8 mouse cellular contexts compared by ENCODE assay signal in genomic region chr9:107297658-107298057, GRCm38 (mm10). TPM values are rescaled to one million over a fixed set of nuclear protein-coding genes. Genes with fewer than 3 reads are reported as not detected.
DNase-seq lines count a peak whose midpoint lies in the region; ATAC-seq and TF ChIP-seq lines count a peak whose summit lies in the region.

No protein-coding gene starts in this region.

- H3K4me3 ChIP-seq in lung, embryonic 16.5 days (ENCODE audit: low read length), result peak overlapping the region; percentile 80
- H3K4me3 ChIP-seq in forebrain, embryonic 13.5 days, result peak overlapping the region; percentile 64
- peak overlapping the region; percentile 69 for H3K4me3 ChIP-seq in limb, embryonic 14.5 days (replicated peaks; ENCODE audit: low read length)
- H3K4me3 ChIP-seq in small intestine, adult 2 months (ENCODE audit: low read depth, low read length), result peak overlapping the region; percentile 72

- 66% methylated on average over 4 of the region's 4 CpGs for WGBS in lung, embryonic 16.5 days
- 88% methylated on average over 4 of the region's 4 CpGs for WGBS in forebrain, embryonic 13.5 days
- 81% methylated on average over 4 of the region's 4 CpGs for WGBS in limb, embryonic 14.5 days
- 39% methylated on average over 4 of the region's 4 CpGs for WGBS in small intestine, adult 2 months

- peak overlapping the region; percentile 91 for H3K4me2 ChIP-seq in lung, embryonic 16.5 days (ENCODE audit: low read depth, low read length)
- H3K4me2 ChIP-seq in forebrain, embryonic 13.5 days, result peak overlapping the region; percentile 81
- H3K4me2 ChIP-seq in limb, embryonic 14.5 days (replicated peaks; ENCODE audit: low read depth, low read length, severe bottlenecking), result peak overlapping the region; percentile 92

- peak overlapping the region; percentile 91 for H3K9ac ChIP-seq in lung, embryonic 16.5 days (ENCODE audit: low read length)
- H3K9ac ChIP-seq in forebrain, embryonic 13.5 days, result peak overlapping the region; percentile 76; the same call in 1 of the 2 replicates
- no peak overlapping the region for H3K9ac ChIP-seq in limb, embryonic 14.5 days (ENCODE audit: low read depth, low read length, severe bottlenecking)

- no peak for DNase-seq in lung, postnatal 14 days
- no peak for DNase-seq in limb, embryonic 14.5 days (ENCODE audit: low spot score)
- DNase-seq in adrenal gland, postnatal 4 days (ENCODE audit: low spot score in 2 of 2), result no peak
- DNase-seq in adipocyte (ENCODE audit: low spot score), result no peak
- no peak for DNase-seq in right cerebral cortex, postnatal 4 days

- H3K27ac ChIP-seq in lung, embryonic 16.5 days (ENCODE audit: low read length), result peak overlapping the region; percentile 92
- no peak overlapping the region for H3K27ac ChIP-seq in forebrain, embryonic 13.5 days
- no peak overlapping the region for H3K27ac ChIP-seq in limb, embryonic 14.5 days (replicated peaks; ENCODE audit: low read depth, low read length)
- H3K27ac ChIP-seq in small intestine, adult 2 months (ENCODE audit: insufficient read depth, low read depth, low read length), result peak overlapping the region; percentile 78

- no peaks in the 10 kb centered on the region for H3K9me3 ChIP-seq in lung, embryonic 16.5 days (ENCODE audit: control insufficient read depth, low read length)
- no peaks in the 10 kb centered on the region for H3K9me3 ChIP-seq in forebrain, embryonic 13.5 days (replicated peaks)
- H3K9me3 ChIP-seq in limb, embryonic 14.5 days (ENCODE audit: control insufficient read depth, low read length), result no peaks in the 10 kb centered on the region

- no peak for ATAC-seq in lung, embryonic 16.5 days (ENCODE audit: low read depth)
- ATAC-seq in forebrain, embryonic 13.5 days, result no peak
- ATAC-seq in limb, embryonic 14.5 days (ENCODE audit: low FRiP score, low read depth), result no peak

- TF ChIP-seq POLR2A in limb, embryonic 14.5 days (IDR thresholded peaks at IDR 0.05; ENCODE audit: borderline replicate concordance, extremely low read depth, insufficient read depth, insufficient read length), result no peak
- no peak for TF ChIP-seq POLR2A in small intestine, adult 2 months (IDR thresholded peaks at IDR 0.05; ENCODE audit: low read depth, low read length)

- peaks cover 14% of the 10 kb centered on the region for H3K36me3 ChIP-seq in lung, embryonic 16.5 days (ENCODE audit: control insufficient read depth, insufficient read depth, low read length)
- peaks cover 22% of the 10 kb centered on the region for H3K36me3 ChIP-seq in forebrain, embryonic 13.5 days (ENCODE audit: poor library complexity, severe bottlenecking)
- peaks cover 22% of the 10 kb centered on the region for H3K36me3 ChIP-seq in limb, embryonic 14.5 days (ENCODE audit: control insufficient read depth, insufficient read depth, low read length)
- peaks cover 24% of the 10 kb centered on the region for H3K36me3 ChIP-seq in small intestine, adult 2 months (ENCODE audit: control insufficient read depth, insufficient read depth, low read length)

- no peak for TF ChIP-seq CTCF in small intestine, adult 2 months (IDR thresholded peaks at IDR 0.05; ENCODE audit: extremely low read depth, insufficient read length, insufficient replicate concordance, low read depth, low read length)

- peaks cover 21% of the 10 kb centered on the region for H3K4me1 ChIP-seq in lung, embryonic 16.5 days (replicated peaks; ENCODE audit: control insufficient read depth, insufficient read depth, low read length)
- H3K4me1 ChIP-seq in forebrain, embryonic 13.5 days, result peaks cover 17% of the 10 kb centered on the region
- peaks cover 12% of the 10 kb centered on the region for H3K4me1 ChIP-seq in limb, embryonic 14.5 days (ENCODE audit: control insufficient read depth, insufficient read depth, low read length)
- peaks cover 18% of the 10 kb centered on the region; the same call in 1 of the 2 replicates for H3K4me1 ChIP-seq in small intestine, adult 2 months (ENCODE audit: control insufficient read depth, insufficient read depth, insufficient read length, low read length)

- H3K27me3 ChIP-seq in lung, embryonic 16.5 days (ENCODE audit: control insufficient read depth, insufficient read depth, low read depth, low read length), result no peaks in the 10 kb centered on the region
- H3K27me3 ChIP-seq in forebrain, embryonic 13.5 days, result peaks cover 19% of the 10 kb centered on the region
- no peaks in the 10 kb centered on the region for H3K27me3 ChIP-seq in limb, embryonic 14.5 days (ENCODE audit: control insufficient read depth, insufficient read depth, low read length)
- no peaks in the 10 kb centered on the region for H3K27me3 ChIP-seq in small intestine, adult 2 months (ENCODE audit: control insufficient read depth, insufficient read depth, low read length)

RNA-seq across cellular contexts. Expression of gene Cish, which starts 1.8 kb away (rescaled TPM):
- 19.3 and 20.5 TPM in 2 replicates for polyA plus RNA-seq in lung, embryonic 16.5 days (2015; fragmentation: Nextera tagmentation; extraction: Ambion mirVana)
- polyA plus RNA-seq in forebrain, embryonic 13.5 days (2015; fragmentation: Nextera tagmentation; extraction: Ambion mirVana), result 6.2 and 7.3 TPM in 2 replicates
- polyA plus RNA-seq in limb, embryonic 14.5 days (2012; rRNA removed), result 8.4 and 12.1 TPM in 2 replicates
- polyA plus RNA-seq in limb, embryonic 14.5 days (2014; fragmentation: Nextera tagmentation; extraction: Ambion mirVana), result 5.1 and 5.6 TPM in 2 replicates
- 19.1 and 33.6 TPM in 2 replicates for polyA plus RNA-seq in small intestine, adult 2 months (2012; rRNA removed)
- total RNA-seq in adrenal gland, postnatal 4 days (2021), result 10 to 100 TPM; 17.8 to 22.5 TPM

RNA-seq across cellular contexts. Expression of gene Mapkapk3, which starts 8.0 kb away (rescaled TPM):
- polyA plus RNA-seq in lung, embryonic 16.5 days (2015; fragmentation: Nextera tagmentation; extraction: Ambion mirVana), result 17.8 and 20.6 TPM in 2 replicates
- 2.0 and 2.4 TPM in 2 replicates for polyA plus RNA-seq in forebrain, embryonic 13.5 days (2015; fragmentation: Nextera tagmentation; extraction: Ambion mirVana)
- 8.3 and 9.7 TPM in 2 replicates for polyA plus RNA-seq in limb, embryonic 14.5 days (2012; rRNA removed)
- polyA plus RNA-seq in limb, embryonic 14.5 days (2014; fragmentation: Nextera tagmentation; extraction: Ambion mirVana), result 12.7 and 15.2 TPM in 2 replicates
- 19.4 and 25.7 TPM in 2 replicates for polyA plus RNA-seq in small intestine, adult 2 months (2012; rRNA removed)
- total RNA-seq in adrenal gland, postnatal 4 days (2021), result 10 to 100 TPM; 24.6 to 27.3 TPM

RNA-seq across cellular contexts. Expression of gene Hemk1, which starts 40.5 kb away (rescaled TPM):
- polyA plus RNA-seq in lung, embryonic 16.5 days (2015; fragmentation: Nextera tagmentation; extraction: Ambion mirVana), result 11.5 and 12.4 TPM in 2 replicates
- 13.3 and 13.9 TPM in 2 replicates for polyA plus RNA-seq in forebrain, embryonic 13.5 days (2015; fragmentation: Nextera tagmentation; extraction: Ambion mirVana)
- polyA plus RNA-seq in limb, embryonic 14.5 days (2012; rRNA removed), result 24.9 and 32.9 TPM in 2 replicates
- polyA plus RNA-seq in limb, embryonic 14.5 days (2014; fragmentation: Nextera tagmentation; extraction: Ambion mirVana), result 12.2 and 12.8 TPM in 2 replicates
- polyA plus RNA-seq in small intestine, adult 2 months (2012; rRNA removed), result 9.8 and 9.9 TPM in 2 replicates
- 10 to 100 TPM; 19.5 to 23.7 TPM for total RNA-seq in adrenal gland, postnatal 4 days (2021)

RNA-seq across cellular contexts. Expression of gene 6430571L13Rik, which starts 42.7 kb away (rescaled TPM):
- 0.83 and 0.85 TPM in 2 replicates for polyA plus RNA-seq in lung, embryonic 16.5 days (2015; fragmentation: Nextera tagmentation; extraction: Ambion mirVana)
- 3.1 and 3.2 TPM in 2 replicates for polyA plus RNA-seq in forebrain, embryonic 13.5 days (2015; fragmentation: Nextera tagmentation; extraction: Ambion mirVana)
- polyA plus RNA-seq in limb, embryonic 14.5 days (2012; rRNA removed), result 1.0 and 1.1 TPM in 2 replicates
- polyA plus RNA-seq in limb, embryonic 14.5 days (2014; fragmentation: Nextera tagmentation; extraction: Ambion mirVana), result 0.39 and 0.56 TPM in 2 replicates
- polyA plus RNA-seq in small intestine, adult 2 months (2012; rRNA removed), result 0.10 and 0.25 TPM in 2 replicates
- total RNA-seq in adrenal gland, postnatal 4 days (2021), result 1 to 10 TPM; 4.2 to 4.3 TPM

Comparison
In these comparisons a context has a peak if more than half of its experiments do, and no peak if none do; other contexts are left out.
1. H3K27ac ChIP-seq: peak in lung, embryonic 16.5 days (single experiment) and small intestine, adult 2 months (single experiment); none in forebrain, embryonic 13.5 days (single experiment) and limb, embryonic 14.5 days (single experiment).
2. Peak in every context shown above with its lines, with median percentiles within 50 percentile points of each other: H3K4me2 ChIP-seq and H3K4me3 ChIP-seq.